Mouse (Mus musculus) liver, embryonic 12.5 days (tissue): ENCODE measurements around the gene Sclt1. TPM values are rescaled to one million over a fixed set of nuclear protein-coding genes. Genes with fewer than 3 reads are reported as not detected.

Experiments used
- ATAC-seq: fragments of 200-750 bp; cut with Nextera tagmentation; 2 replicates; pipeline ENCODE4 v1.8.0; 2017; ENCODE audit warnings: moderate number of reproducible peaks, mild to moderate bottlenecking, moderate library complexity
- H3K27ac ChIP-seq: fragments of 300-500 bp; sonication (generic); 2 replicates; pipeline ENCODE4 v1.5.1; 2016; ENCODE audit warnings: mild to moderate bottlenecking
- H3K27me3 ChIP-seq: fragments of 300-500 bp; sonication (generic); replicated peaks from 2 replicates; pipeline ENCODE4 v1.6.1; 2016; ENCODE audit warnings: mild to moderate bottlenecking, moderate library complexity
- H3K36me3 ChIP-seq: fragments of 300-500 bp; sonication (generic); 2 replicates; pipeline ENCODE4 v1.6.1; 2016; ENCODE audit warnings: mild to moderate bottlenecking, moderate library complexity
- H3K4me1 ChIP-seq: fragments of 300-500 bp; sonication (generic); 2 replicates; pipeline ENCODE4 v1.6.1; 2016
- H3K4me2 ChIP-seq: fragments of 300-500 bp; sonication (generic); 2 replicates; pipeline ENCODE4 v1.6.1; 2016; ENCODE audit warnings: mild to moderate bottlenecking, moderate library complexity
- H3K4me3 ChIP-seq: fragments of 300-500 bp; sonication (generic); 2 replicates; pipeline ENCODE4 v1.5.1; 2016; ENCODE audit warnings: mild to moderate bottlenecking, moderate library complexity
- H3K9ac ChIP-seq: fragments of 300-500 bp; sonication (generic); 2 replicates; pipeline ENCODE4 v1.6.1; 2016; ENCODE audit warnings: mild to moderate bottlenecking, moderate library complexity
- H3K9me3 ChIP-seq: fragments of 300-500 bp; sonication (generic); replicated peaks from 2 replicates; pipeline ENCODE4 v1.6.1; 2016; ENCODE audit warnings: mild to moderate bottlenecking, moderate library complexity
- WGBS: fragments of 180-500 bp; shearing (Covaris S2); methylation state at CpG from one replicate; pipeline ENCODE4 v1.1.7; 2016; ENCODE audit not compliant: insufficient replicate concordance; 5-methylcytosine and 5-hydroxymethylcytosine counted together
- polyA plus RNA-seq: library from polyadenylated mRNA; unstranded; fragments of >200 nt; fragmentation: Nextera tagmentation; extraction: Ambion mirVana; gene quantifications from 2 replicates; pipeline ENCODE4 v1.2.1, GENCODE M21; 2016

The Sclt1 gene
- polyA plus RNA-seq, 1 experiment from 2014 or later: 8.1 TPM

DNA sequence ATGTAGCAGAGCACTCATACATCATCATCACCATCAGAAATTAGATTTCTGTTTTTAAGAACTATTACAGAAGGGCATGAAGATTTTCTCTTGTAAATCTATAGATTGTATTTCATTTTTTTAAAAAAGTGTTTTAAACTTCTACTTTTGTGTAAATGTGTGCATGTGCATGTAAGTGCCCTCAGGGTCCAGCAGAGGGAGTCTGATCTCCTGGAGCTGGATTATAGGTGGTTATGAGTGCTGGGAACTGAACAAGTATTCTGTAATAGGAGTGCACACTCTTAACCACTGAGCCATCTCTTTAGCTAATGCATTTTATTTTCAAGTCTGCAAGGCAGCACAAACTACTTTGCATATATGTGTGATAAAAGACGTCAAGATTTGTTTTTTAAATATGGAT lies 86.7 kb downstream of the Sclt1 start:
- no peak overlapping the region for H3K4me2 ChIP-seq

GRCm38 (mm10) chr3:41620971-41621370 lies 121.3 kb downstream of the Sclt1 start:
- ATAC-seq: no peak
- WGBS: 74% methylated on average over 7 of the region's 7 CpGs
- no peaks in the 10 kb centered on the region for H3K27me3 ChIP-seq
- no peak overlapping the region for H3K4me3 ChIP-seq
- H3K4me2 ChIP-seq: no peak overlapping the region
- no peaks in the 10 kb centered on the region; the same call in 1 of the 2 replicates for H3K36me3 ChIP-seq
- H3K9me3 ChIP-seq: no peaks in the 10 kb centered on the region
- no peak overlapping the region for H3K27ac ChIP-seq
- no peak overlapping the region for H3K9ac ChIP-seq
- no peaks in the 10 kb centered on the region for H3K4me1 ChIP-seq

More for the DNA sequence above, 86.7 kb downstream of the Sclt1 start:
- Histone ChIP-seq H3K36me3 (peaks cover 21% of the 10 kb centered on the region), H3K9me3 (no peaks in the 10 kb centered on the region), H3K4me3 (no peak overlapping the region), H3K4me1 (no peaks in the 10 kb centered on the region), H3K27ac (no peak overlapping the region), H3K27me3 (no peaks in the 10 kb centered on the region), H3K9ac (no peak overlapping the region)
- 90% methylated on average over 1 of the region's 1 CpGs for WGBS
- ATAC-seq: no peak

DNA sequence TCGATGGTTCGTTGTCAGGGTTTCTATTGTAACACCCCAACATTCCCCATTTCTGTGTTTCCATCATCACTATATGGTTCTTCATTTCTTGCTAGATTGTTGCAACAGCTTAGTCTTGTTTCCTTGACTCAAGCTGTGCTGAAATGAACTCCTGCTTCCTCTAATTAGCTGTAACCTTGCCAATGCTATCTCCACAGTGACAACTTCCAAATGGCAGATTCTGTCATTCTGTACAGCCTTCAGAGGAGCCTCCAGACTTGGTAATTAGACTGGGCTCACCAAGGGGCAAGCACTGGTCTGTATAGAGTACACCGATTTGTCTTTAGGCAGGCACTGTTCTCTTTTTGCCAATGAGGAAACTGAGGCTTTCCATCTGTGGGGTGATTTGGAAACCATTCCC lies 123.8 kb downstream of the Sclt1 start:
- H3K27me3 ChIP-seq: no peaks in the 10 kb centered on the region
- no peaks in the 10 kb centered on the region for H3K4me1 ChIP-seq
- no peak overlapping the region for H3K27ac ChIP-seq
- peaks cover 18% of the 10 kb centered on the region for H3K36me3 ChIP-seq
- H3K4me3 ChIP-seq: no peak overlapping the region
- no peaks in the 10 kb centered on the region for H3K9me3 ChIP-seq
- H3K9ac ChIP-seq: no peak overlapping the region
- ATAC-seq: no peak
- no peak overlapping the region for H3K4me2 ChIP-seq
- WGBS: 84% methylated on average over 3 of the region's 3 CpGs

- no peak overlapping the region for H3K4me2 ChIP-seq
- peaks cover 23% of the 10 kb centered on the region for H3K36me3 ChIP-seq
- no peak overlapping the region for H3K4me3 ChIP-seq
- H3K27ac ChIP-seq: no peak overlapping the region
- no peaks in the 10 kb centered on the region for H3K27me3 ChIP-seq
- no peaks in the 10 kb centered on the region for H3K9me3 ChIP-seq
- WGBS: 74% methylated on average over 3 of the region's 3 CpGs
- no peak for ATAC-seq
- H3K4me1 ChIP-seq: no peaks in the 10 kb centered on the region
- H3K9ac ChIP-seq: no peak overlapping the region
Observed at GRCm38 (mm10) chr3:41618036-41618435, 124.3 kb downstream of the Sclt1 start.

- no peak overlapping the region for H3K4me2 ChIP-seq
- WGBS: 81% methylated on average over 5 of the region's 5 CpGs
- no peak overlapping the region for H3K9ac ChIP-seq
- H3K9me3 ChIP-seq: no peaks in the 10 kb centered on the region
- no peak overlapping the region for H3K27ac ChIP-seq
- no peaks in the 10 kb centered on the region for H3K4me1 ChIP-seq
- no peaks in the 10 kb centered on the region for H3K27me3 ChIP-seq
- ATAC-seq: no peak
- no peak overlapping the region for H3K4me3 ChIP-seq
- peaks cover 59% of the 10 kb centered on the region for H3K36me3 ChIP-seq
Observed at GRCm38 (mm10) chr3:41614230-41614985, 127.9 kb downstream of the Sclt1 start.

GRCm38 (mm10) chr3:41613706-41614105 lies 128.6 kb downstream of the Sclt1 start:
- peaks cover 66% of the 10 kb centered on the region for H3K36me3 ChIP-seq
- H3K27ac ChIP-seq: no peak overlapping the region
- no peaks in the 10 kb centered on the region for H3K4me1 ChIP-seq
- no peak for ATAC-seq
- H3K4me3 ChIP-seq: no peak overlapping the region
- H3K9me3 ChIP-seq: no peaks in the 10 kb centered on the region
- no peaks in the 10 kb centered on the region for H3K27me3 ChIP-seq
- no peak overlapping the region for H3K9ac ChIP-seq
- H3K4me2 ChIP-seq: no peak overlapping the region
- WGBS: 85% methylated on average over 9 of the region's 9 CpGs

GRCm38 (mm10) chr3:41612211-41612610 lies 130.1 kb downstream of the Sclt1 start:
- no peak overlapping the region for H3K4me2 ChIP-seq
- no peaks in the 10 kb centered on the region for H3K27me3 ChIP-seq
- no peak overlapping the region for H3K4me3 ChIP-seq
- no peak for ATAC-seq
- no peaks in the 10 kb centered on the region for H3K4me1 ChIP-seq
- H3K9ac ChIP-seq: no peak overlapping the region
- WGBS: 87% methylated on average over 3 of the region's 3 CpGs
- H3K36me3 ChIP-seq: peaks cover 81% of the 10 kb centered on the region
- H3K9me3 ChIP-seq: no peaks in the 10 kb centered on the region
- no peak overlapping the region for H3K27ac ChIP-seq

DNA sequence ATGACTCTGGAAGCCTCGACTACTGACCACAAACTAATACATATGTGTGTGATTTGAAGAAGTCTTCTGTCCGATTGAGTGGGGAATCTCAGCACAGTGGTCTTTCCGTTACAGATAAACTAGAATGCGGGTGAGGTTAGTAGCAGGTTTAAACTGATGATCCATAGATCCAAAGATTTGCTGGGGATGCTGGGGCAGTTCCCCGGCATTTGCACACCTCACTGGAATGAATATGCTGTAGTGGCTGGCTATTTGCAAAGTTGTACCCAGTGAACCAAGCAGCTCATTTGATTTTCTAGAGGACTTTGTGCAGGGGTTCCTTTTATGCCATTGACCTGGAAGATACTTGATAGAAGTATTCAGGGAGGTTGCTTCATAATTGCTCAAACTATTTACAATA lies 133.2 kb downstream of the Sclt1 start:
- no peak overlapping the region for H3K4me2 ChIP-seq
- H3K27me3 ChIP-seq: no peaks in the 10 kb centered on the region
- WGBS: 82% methylated on average over 5 of the region's 5 CpGs
- no peak for ATAC-seq
- peaks cover 100% of the 10 kb centered on the region for H3K36me3 ChIP-seq
- H3K9ac ChIP-seq: no peak overlapping the region
- H3K4me3 ChIP-seq: no peak overlapping the region
- no peaks in the 10 kb centered on the region for H3K9me3 ChIP-seq
- H3K4me1 ChIP-seq: no peaks in the 10 kb centered on the region
- H3K27ac ChIP-seq: no peak overlapping the region

DNA sequence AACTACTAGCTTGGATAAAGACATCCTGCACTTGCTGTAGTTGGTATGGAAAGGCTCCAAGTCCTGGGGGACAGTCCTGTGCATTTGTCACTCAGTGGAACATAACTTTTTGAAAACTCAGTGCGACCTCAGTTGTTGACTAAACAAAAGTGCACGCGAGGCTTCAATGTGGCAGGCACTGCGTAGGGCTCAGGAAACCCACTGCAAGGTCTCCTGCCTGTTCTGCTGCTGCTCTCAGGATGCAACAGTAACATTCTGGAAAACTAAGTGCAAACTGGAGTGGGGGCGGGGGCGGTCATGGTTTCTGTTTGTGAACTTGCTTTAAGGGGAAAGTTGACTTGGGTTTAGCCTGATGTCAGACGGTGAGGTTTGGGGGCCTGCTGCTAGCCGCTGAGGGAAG lies 134.8 kb downstream of the Sclt1 start:
- Histone ChIP-seq H3K4me2 (no peak overlapping the region), H3K27ac (no peak overlapping the region), H3K4me3 (no peak overlapping the region), H3K9me3 (no peaks in the 10 kb centered on the region), H3K9ac (no peak overlapping the region), H3K27me3 (no peaks in the 10 kb centered on the region), H3K36me3 (peaks cover 100% of the 10 kb centered on the region), H3K4me1 (no peaks in the 10 kb centered on the region)
- ATAC-seq: no peak
- 86% methylated on average over 8 of the region's 8 CpGs for WGBS

DNA sequence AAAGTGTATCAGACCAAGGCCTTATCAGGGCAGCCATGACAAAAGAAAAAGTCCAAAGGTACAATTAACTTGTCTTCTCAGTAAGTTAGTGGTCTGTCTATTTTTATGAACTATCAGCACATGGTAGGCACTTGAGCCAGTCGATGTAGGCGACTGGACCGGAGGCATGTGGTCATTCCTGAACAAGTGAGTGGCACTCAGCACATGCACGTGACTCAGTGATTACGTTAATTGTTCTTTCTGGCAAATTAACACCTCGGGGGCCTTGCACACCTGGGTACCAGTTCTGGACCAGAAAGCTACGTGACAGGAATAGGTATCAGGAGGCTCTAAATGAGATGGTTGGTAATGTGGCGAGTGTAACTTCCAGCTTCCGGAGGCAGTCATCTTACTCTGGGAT lies 135.3 kb downstream of the Sclt1 start:
- H3K9ac ChIP-seq: no peak overlapping the region
- H3K27ac ChIP-seq: no peak overlapping the region
- H3K36me3 ChIP-seq: peaks cover 98% of the 10 kb centered on the region
- ATAC-seq: no peak
- H3K4me3 ChIP-seq: no peak overlapping the region
- no peaks in the 10 kb centered on the region for H3K9me3 ChIP-seq
- 87% methylated on average over 9 of the region's 9 CpGs for WGBS
- H3K4me2 ChIP-seq: no peak overlapping the region
- no peaks in the 10 kb centered on the region for H3K27me3 ChIP-seq
- no peaks in the 10 kb centered on the region for H3K4me1 ChIP-seq

- Histone ChIP-seq H3K9me3 (no peaks in the 10 kb centered on the region), H3K27me3 (no peaks in the 10 kb centered on the region), H3K27ac (no peak overlapping the region), H3K9ac (no peak overlapping the region), H3K4me3 (no peak overlapping the region), H3K36me3 (peaks cover 98% of the 10 kb centered on the region), H3K4me1 (no peaks in the 10 kb centered on the region), H3K4me2 (no peak overlapping the region)
- ATAC-seq: no peak
- 83% methylated on average over 4 of the region's 4 CpGs for WGBS
Observed at GRCm38 (mm10) chr3:41606330-41606664, 136.0 kb downstream of the Sclt1 start.

DNA sequence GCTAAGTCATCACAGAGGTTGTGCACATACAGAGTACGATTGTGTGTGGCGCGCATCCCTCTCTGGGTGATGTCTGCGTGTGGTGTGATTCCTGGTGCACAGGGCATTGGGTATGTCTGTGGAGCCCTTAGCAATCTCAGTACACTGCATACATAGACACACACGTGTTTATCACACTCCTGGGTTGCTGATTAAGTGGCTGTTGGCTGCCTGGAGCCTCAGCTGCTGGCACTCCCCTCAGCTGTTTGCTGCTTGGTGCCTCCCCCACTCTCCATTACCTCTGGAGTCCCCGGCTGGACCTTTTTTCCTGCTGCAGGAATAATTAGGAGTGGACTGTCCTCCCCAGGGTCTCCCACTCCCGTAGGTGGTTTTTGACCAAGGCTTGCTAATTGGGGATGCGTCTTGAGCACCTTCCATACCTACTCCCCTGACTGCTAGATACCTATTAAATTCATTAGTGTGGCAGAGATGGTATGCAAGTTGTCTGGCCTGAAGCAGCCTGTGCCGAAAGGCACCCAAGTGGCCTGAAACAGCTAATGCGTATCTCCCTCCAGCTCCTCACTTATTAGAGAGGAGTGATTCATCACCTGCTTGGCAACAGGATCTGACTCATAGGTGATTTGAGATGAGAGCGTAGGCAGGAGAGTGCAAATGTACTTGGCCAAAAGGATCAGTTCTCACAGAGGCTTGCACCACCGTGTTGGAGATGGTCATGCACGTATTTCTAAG lies 136.5 kb downstream of the Sclt1 start:
- peaks cover 98% of the 10 kb centered on the region for H3K36me3 ChIP-seq
- no peaks in the 10 kb centered on the region for H3K4me1 ChIP-seq
- no peak overlapping the region for H3K4me2 ChIP-seq
- H3K9me3 ChIP-seq: no peaks in the 10 kb centered on the region
- no peak overlapping the region for H3K4me3 ChIP-seq
- no peak overlapping the region for H3K27ac ChIP-seq
- H3K9ac ChIP-seq: no peak overlapping the region
- 0 out of 2 replicates have a peak, but pooled peaks have one; percentile 21 for ATAC-seq
- WGBS: 81% methylated on average over 13 of the region's 13 CpGs
- no peaks in the 10 kb centered on the region for H3K27me3 ChIP-seq
